Mouse (Mus musculus): ENCODE measurements around the gene Gm28036. TPM values are rescaled to one million over a fixed set of nuclear protein-coding genes. Genes with fewer than 3 reads are reported as not detected.
"Not testable (repeated sequence)": the region's sequence is repeated elsewhere in the genome, so short reads cannot be mapped to it uniquely, and the experiment has no call there.

Gene Gm28036
- polyA plus RNA-seq, 1 experiment from 2014 or later = 20.9 TPM

- Histone ChIP-seq H3K4me3 (no peak overlapping the region), H3K27me3 (no peaks in the 10 kb centered on the region), H3K4me1 (no peaks in the 10 kb centered on the region), H3K9me3 (replicated peaks) (no peaks in the 10 kb centered on the region), H3K4me2 (replicated peaks) (no peak overlapping the region), H3K36me3 (peaks cover 16% of the 10 kb centered on the region), H3K27ac (no peak overlapping the region), H3K9ac (no peak overlapping the region)
- WGBS = 94% methylated on average over 5 of the region's 5 CpGs
- no peak for ATAC-seq (ENCODE audit: low FRiP score)
Observed at GRCm38 (mm10) chr2:156123731-156124130, 3.2 kb downstream of the Gm28036 start.

- H3K4me2 ChIP-seq (replicated peaks) = no peak overlapping the region
- no peaks in the 10 kb centered on the region for H3K4me1 ChIP-seq
- H3K9me3 ChIP-seq (replicated peaks) = no peaks in the 10 kb centered on the region
Observed at GRCm38 (mm10) chr2:156119566-156119965, 7.3 kb downstream of the Gm28036 start.

GRCm38 (mm10) chr2:156112080-156112423, 14.8 kb downstream of the Gm28036 start:
- not testable (repeated sequence) for ATAC-seq (ENCODE audit: low FRiP score)

More at GRCm38 (mm10) chr2:156119566-156119965, 7.3 kb downstream of the Gm28036 start:
- H3K36me3 ChIP-seq = peaks cover 8% of the 10 kb centered on the region; the same call in 1 of the 2 replicates
- no peaks in the 10 kb centered on the region for H3K27me3 ChIP-seq
- H3K27ac ChIP-seq = no peak overlapping the region
- H3K9ac ChIP-seq = no peak overlapping the region
- ATAC-seq (ENCODE audit: low FRiP score) = no peak
- H3K4me3 ChIP-seq = no peak overlapping the region

GRCm38 (mm10) chr2:156111358-156112079, 15.4 kb downstream of the Gm28036 start, which contains the start of the genes Cpne1 and Rbm12:
Gene Cpne1, minus strand, starts transcription at chr2:156111965.
Gene Rbm12, minus strand, starts transcription at chr2:156111978.
- peak within 1 kb of the TSS; percentile 97 for H3K9ac ChIP-seq
- H3K36me3 ChIP-seq = no peaks in the 10 kb centered on the region
- no peaks in the 10 kb centered on the region for H3K27me3 ChIP-seq
- H3K4me1 ChIP-seq = peaks cover 11% of the 10 kb centered on the region
- H3K4me2 ChIP-seq (replicated peaks) = peak within 1 kb of the TSS; percentile 75
- no peaks in the 10 kb centered on the region for H3K9me3 ChIP-seq (replicated peaks)
- ATAC-seq (ENCODE audit: low FRiP score) = peak; percentile 94
- peak within 1 kb of the TSS; percentile 95 for H3K4me3 ChIP-seq
- H3K27ac ChIP-seq = peak within 1 kb of the TSS; percentile 93
- under 1% methylated on average over 74 of the region's 74 CpGs for WGBS

More at GRCm38 (mm10) chr2:156112080-156112423, 14.8 kb downstream of the Gm28036 start:
- not testable (repeated sequence) for H3K4me1 ChIP-seq; H3K9me3 ChIP-seq (replicated peaks); H3K27me3 ChIP-seq; H3K36me3 ChIP-seq
- peak overlapping the region; percentile 93 for H3K27ac ChIP-seq
- WGBS = 19% methylated on average over 5 of the region's 5 CpGs
- H3K4me3 ChIP-seq = peak overlapping the region; percentile 95
- peak overlapping the region; percentile 97 for H3K9ac ChIP-seq
- H3K4me2 ChIP-seq (replicated peaks) = peak overlapping the region; percentile 75

GRCm38 (mm10) chr2:156110627-156111357, 16.1 kb downstream of the Gm28036 start:
- H3K4me1 ChIP-seq = peaks cover 11% of the 10 kb centered on the region
- H3K4me2 ChIP-seq (replicated peaks) = peak overlapping the region; percentile 75
- 0 out of 2 replicates have a peak, but pooled peaks cover 4% of the 10 kb centered on the region for H3K36me3 ChIP-seq
- peak overlapping the region; percentile 93 for H3K27ac ChIP-seq
- ATAC-seq (ENCODE audit: low FRiP score) = peak; percentile 67
- H3K27me3 ChIP-seq = no peaks in the 10 kb centered on the region
- H3K4me3 ChIP-seq = peak overlapping the region; percentile 95
- no peaks in the 10 kb centered on the region for H3K9me3 ChIP-seq (replicated peaks)
- WGBS = 1% methylated on average over 16 of the region's 16 CpGs
- H3K9ac ChIP-seq = peak overlapping the region; percentile 97

- Histone ChIP-seq H3K9ac (no peak overlapping the region), H3K27me3 (no peaks in the 10 kb centered on the region), H3K4me2 (replicated peaks) (no peak overlapping the region), H3K27ac (no peak overlapping the region), H3K36me3 (peaks cover 25% of the 10 kb centered on the region), H3K4me3 (no peak overlapping the region), H3K4me1 (peaks cover 24% of the 10 kb centered on the region), H3K9me3 (replicated peaks) (no peaks in the 10 kb centered on the region)
- ATAC-seq (ENCODE audit: low FRiP score) = no peak
- 85% methylated on average over 5 of the region's 5 CpGs for WGBS
Observed at GRCm38 (mm10) chr2:156091926-156092325, 35.0 kb downstream of the Gm28036 start.

GRCm38 (mm10) chr2:156089799-156090198, 37.1 kb downstream of the Gm28036 start:
- Histone ChIP-seq H3K9me3 (replicated peaks) (no peaks in the 10 kb centered on the region), H3K36me3 (peaks cover 6% of the 10 kb centered on the region; the same call in 1 of the 2 replicates), H3K27ac (no peak overlapping the region), H3K9ac (no peak overlapping the region), H3K27me3 (no peaks in the 10 kb centered on the region), H3K4me1 (peaks cover 24% of the 10 kb centered on the region), H3K4me3 (no peak overlapping the region), H3K4me2 (replicated peaks) (no peak overlapping the region)
- 54% methylated on average over 1 of the region's 1 CpGs for WGBS
- ATAC-seq (ENCODE audit: low FRiP score) = peak; percentile 73

- Histone ChIP-seq H3K9me3 (replicated peaks) (no peaks in the 10 kb centered on the region), H3K4me2 (replicated peaks) (no peak overlapping the region), H3K27me3 (no peaks in the 10 kb centered on the region), H3K27ac (no peak overlapping the region), H3K36me3 (peaks cover 6% of the 10 kb centered on the region; the same call in 1 of the 2 replicates), H3K4me1 (peaks cover 26% of the 10 kb centered on the region), H3K4me3 (no peak overlapping the region), H3K9ac (no peak overlapping the region)
- WGBS = 86% methylated on average over 7 of the region's 7 CpGs
- ATAC-seq (ENCODE audit: low FRiP score) = no peak
Observed at GRCm38 (mm10) chr2:156087391-156088110, 39.3 kb downstream of the Gm28036 start.

GRCm38 (mm10) chr2:156084541-156084940, 42.4 kb downstream of the Gm28036 start:
- H3K27me3 ChIP-seq = no peaks in the 10 kb centered on the region
- WGBS = 86% methylated on average over 3 of the region's 3 CpGs
- no peaks in the 10 kb centered on the region for H3K9me3 ChIP-seq (replicated peaks)
- H3K36me3 ChIP-seq = peaks cover under 1% of the 10 kb centered on the region; the same call in 1 of the 2 replicates
- no peak overlapping the region for H3K9ac ChIP-seq
- H3K27ac ChIP-seq = no peak overlapping the region
- no peak overlapping the region for H3K4me3 ChIP-seq
- ATAC-seq (ENCODE audit: low FRiP score) = no peak
- H3K4me2 ChIP-seq (replicated peaks) = no peak overlapping the region
- H3K4me1 ChIP-seq = peaks cover 12% of the 10 kb centered on the region; the same call in 1 of the 2 replicates

GRCm38 (mm10) chr2:156080391-156080790, 46.5 kb downstream of the Gm28036 start:
- no peak for ATAC-seq (ENCODE audit: low FRiP score)
- Histone ChIP-seq H3K27ac (no peak overlapping the region), H3K4me1 (peaks cover 11% of the 10 kb centered on the region; the same call in 1 of the 2 replicates), H3K9ac (no peak overlapping the region), H3K4me2 (replicated peaks) (no peak overlapping the region), H3K27me3 (no peaks in the 10 kb centered on the region), H3K9me3 (replicated peaks) (no peaks in the 10 kb centered on the region), H3K4me3 (no peak overlapping the region), H3K36me3 (peaks cover 40% of the 10 kb centered on the region)
- 92% methylated on average over 7 of the region's 7 CpGs for WGBS

GRCm38 (mm10) chr2:156079674-156080073, 47.2 kb downstream of the Gm28036 start:
- Histone ChIP-seq H3K36me3 (peaks cover 47% of the 10 kb centered on the region), H3K4me2 (replicated peaks) (no peak overlapping the region), H3K4me3 (no peak overlapping the region), H3K27ac (no peak overlapping the region), H3K9me3 (replicated peaks) (no peaks in the 10 kb centered on the region), H3K4me1 (peaks cover 11% of the 10 kb centered on the region; the same call in 1 of the 2 replicates), H3K9ac (no peak overlapping the region), H3K27me3 (no peaks in the 10 kb centered on the region)
- ATAC-seq (ENCODE audit: low FRiP score) = no peak
- WGBS = 58% methylated on average over 4 of the region's 4 CpGs

GRCm38 (mm10) chr2:156079183-156079560, 47.7 kb downstream of the Gm28036 start:
- Histone ChIP-seq H3K9me3 (replicated peaks) (no peaks in the 10 kb centered on the region), H3K9ac (no peak overlapping the region), H3K36me3 (peaks cover 48% of the 10 kb centered on the region), H3K4me3 (no peak overlapping the region), H3K4me1 (peaks cover 11% of the 10 kb centered on the region; the same call in 1 of the 2 replicates), H3K4me2 (replicated peaks) (no peak overlapping the region), H3K27ac (no peak overlapping the region), H3K27me3 (no peaks in the 10 kb centered on the region)
- 94% methylated on average over 8 of the region's 8 CpGs for WGBS
- ATAC-seq (ENCODE audit: low FRiP score) = no peak
